Mouse (Mus musculus) gastrocnemius, postnatal 25 days (tissue): Measurements from ENCODE around the gene Taf1b. TPM values are rescaled to one million over a fixed set of nuclear protein-coding genes. Genes with fewer than 3 reads are reported as not detected.

Source experiments
- DNase-seq: peaks from one replicate; pipeline ENCODE4 v3.0.0; 2022
- total RNA-seq, 2 experiments: library from RNA; stranded (reverse); gene quantifications; 1 replicate in 1 of 2; 2 replicates in 1 of 2; pipeline ENCODE4 v1.2.3; 2021

The Taf1b gene
- total RNA-seq, 2 experiments from 2014 or later = 6.3 to 6.6 TPM

- no peak for DNase-seq
Observed at GRCm38 (mm10) chr12:24552531-24552930, 54.4 kb downstream of the Taf1b start.

- no peak for DNase-seq
Observed at GRCm38 (mm10) chr12:24555976-24556375, 57.8 kb downstream of the Taf1b start.

- DNase-seq = no peak
Observed at GRCm38 (mm10) chr12:24563395-24563960, 65.3 kb downstream of the Taf1b start.

- no peak for DNase-seq
Observed at GRCm38 (mm10) chr12:24565311-24565710, 67.2 kb downstream of the Taf1b start.

- DNase-seq = no peak
Observed at GRCm38 (mm10) chr12:24567606-24568005, 69.4 kb downstream of the Taf1b start.

GRCm38 (mm10) chr12:24571523-24572392 is 73.6 kb downstream of the Taf1b start, which contains the start of gene Grhl1:
Gene Grhl1 (plus strand): TSS chr12:24572283.
- peak; percentile 96 for DNase-seq

GRCm38 (mm10) chr12:24572421-24573274 is 74.5 kb downstream of the Taf1b start:
- DNase-seq = no peak

GRCm38 (mm10) chr12:24573275-24573580 is 75.1 kb downstream of the Taf1b start:
- DNase-seq = no peak

- DNase-seq = no peak
Observed at GRCm38 (mm10) chr12:24574870-24575269, 76.7 kb downstream of the Taf1b start.

- DNase-seq = no peak
Observed at GRCm38 (mm10) chr12:24580452-24580851, 82.3 kb downstream of the Taf1b start.

GRCm38 (mm10) chr12:24580996-24581683 is 83.0 kb downstream of the Taf1b start:
- DNase-seq = no peak

- DNase-seq = no peak
Observed at GRCm38 (mm10) chr12:24583653-24584052, 85.5 kb downstream of the Taf1b start.

- DNase-seq = peak; percentile 44
Observed at GRCm38 (mm10) chr12:24584835-24585234, 86.7 kb downstream of the Taf1b start.

- DNase-seq = no peak
Observed at GRCm38 (mm10) chr12:24586193-24586592, 88.0 kb downstream of the Taf1b start.

GRCm38 (mm10) chr12:24590371-24590770 is 92.2 kb downstream of the Taf1b start:
- no peak for DNase-seq

- no peak for DNase-seq
Observed at GRCm38 (mm10) chr12:24592055-24592454, 93.9 kb downstream of the Taf1b start.

- DNase-seq = peak; percentile 75
Observed at GRCm38 (mm10) chr12:24592956-24593672, 95.0 kb downstream of the Taf1b start.

- DNase-seq = no peak
Observed at GRCm38 (mm10) chr12:24597376-24597775, 99.2 kb downstream of the Taf1b start.

GRCm38 (mm10) chr12:24599366-24599895 is 101.3 kb downstream of the Taf1b start:
- no peak for DNase-seq

- no peak for DNase-seq
Observed at GRCm38 (mm10) chr12:24600074-24600473, 101.9 kb downstream of the Taf1b start.

GRCm38 (mm10) chr12:24600806-24601205 is 102.6 kb downstream of the Taf1b start:
- peak; percentile 68 for DNase-seq
